In the genomic region with DNA sequence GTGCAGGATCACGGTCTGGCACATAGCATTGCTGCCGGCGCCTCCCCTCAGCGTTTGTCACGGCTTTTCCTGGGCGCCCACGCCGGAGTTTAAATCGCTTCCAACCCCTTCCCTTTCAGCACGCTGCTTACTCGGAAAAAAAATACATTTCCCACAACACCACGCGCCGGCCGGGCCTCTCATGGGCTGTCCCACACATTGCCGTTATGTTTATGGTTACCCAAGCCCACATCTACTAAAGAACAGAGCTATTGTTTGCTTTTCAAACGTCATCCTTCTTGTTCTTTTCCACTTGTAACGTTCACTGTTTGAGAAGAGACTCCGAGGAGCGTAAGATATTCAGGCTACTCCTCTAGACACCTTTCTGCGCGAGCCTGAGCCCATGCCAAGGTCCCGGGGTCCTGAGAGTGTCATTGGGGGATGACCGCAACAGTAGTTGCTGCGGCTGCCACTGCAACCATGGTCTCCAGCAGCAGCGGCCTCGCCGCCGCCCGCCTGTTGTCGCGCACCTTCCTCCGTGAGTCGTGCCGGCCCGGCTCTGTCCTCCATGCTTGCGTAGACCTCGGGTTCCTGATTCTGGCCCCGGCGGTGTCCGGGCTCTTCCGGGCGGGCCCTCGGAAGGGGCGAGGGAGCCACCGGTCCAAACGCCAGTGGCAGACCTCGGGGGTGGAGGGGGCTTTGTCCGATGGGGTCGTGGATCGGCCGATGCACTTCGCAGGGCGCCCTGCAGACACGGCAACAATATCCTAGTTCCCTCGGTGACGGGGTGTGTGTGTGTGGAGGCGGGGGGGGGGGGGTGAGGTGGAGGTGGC, we compare ENCODE assay signal across 7 mouse cellular contexts. TPM values are rescaled to one million over a fixed set of nuclear protein-coding genes. Genes with fewer than 3 reads are reported as not detected.
DNase-seq lines count a peak whose midpoint lies in the region; ATAC-seq lines count a peak whose summit lies in the region.

A gene (plus strand): TSS at position 146 of the 812 bp plus-strand sequence.

- H3K4me3 ChIP-seq in intestine, embryonic 16.5 days (ENCODE audit: low read length) = peak within 1 kb of the TSS; percentile 65
- peak within 1 kb of the TSS; percentile 88 for H3K4me3 ChIP-seq in midbrain, embryonic 11.5 days (ENCODE audit: low read depth, low read length)

- 0 out of 2 replicates have a peak, but pooled peaks cover 2% of the 10 kb centered on the region for H3K36me3 ChIP-seq in intestine, embryonic 16.5 days (ENCODE audit: control insufficient read depth, insufficient read depth, low read length)
- no peaks in the 10 kb centered on the region for H3K36me3 ChIP-seq in midbrain, embryonic 11.5 days (ENCODE audit: control insufficient read depth, insufficient read depth, low read length)

- peak within 1 kb of the TSS; percentile 74 for H3K4me2 ChIP-seq in intestine, embryonic 16.5 days (ENCODE audit: low read depth, low read length)
- H3K4me2 ChIP-seq in midbrain, embryonic 11.5 days = peak within 1 kb of the TSS; percentile 71

- H3K9me3 ChIP-seq in intestine, embryonic 16.5 days (ENCODE audit: control insufficient read depth, low read length) = no peaks in the 10 kb centered on the region
- no peaks in the 10 kb centered on the region for H3K9me3 ChIP-seq in midbrain, embryonic 11.5 days (ENCODE audit: control insufficient read depth, low read length)

- ATAC-seq in intestine, embryonic 16.5 days = peak; percentile 92
- ATAC-seq in midbrain, embryonic 11.5 days (ENCODE audit: low FRiP score) = peak; percentile 96

- peak within 1 kb of the TSS; percentile 83 for H3K9ac ChIP-seq in intestine, embryonic 16.5 days (ENCODE audit: low read depth, low read length)
- peak within 1 kb of the TSS; percentile 91 for H3K9ac ChIP-seq in midbrain, embryonic 11.5 days (ENCODE audit: low read length)

- H3K27ac ChIP-seq in intestine, embryonic 16.5 days (ENCODE audit: low read length) = peak within 1 kb of the TSS; percentile 72
- peak within 1 kb of the TSS; percentile 10; the same call in 1 of the 2 replicates for H3K27ac ChIP-seq in midbrain, embryonic 11.5 days (ENCODE audit: low read depth, low read length)

- no peaks in the 10 kb centered on the region for H3K27me3 ChIP-seq in intestine, embryonic 16.5 days (replicated peaks; ENCODE audit: control insufficient read depth, insufficient read depth, low read length)
- H3K27me3 ChIP-seq in midbrain, embryonic 11.5 days (ENCODE audit: control insufficient read depth, insufficient read depth, low read length) = no peaks in the 10 kb centered on the region

- intact Hi-C loops in left cerebral cortex, postnatal 36 days (cut with DNase I) = no loop called here

- H3K4me1 ChIP-seq in intestine, embryonic 16.5 days (ENCODE audit: control insufficient read depth, insufficient read depth, low read length) = peaks cover 29% of the 10 kb centered on the region
- 0 out of 2 replicates have a peak, but pooled peaks cover 5% of the 10 kb centered on the region for H3K4me1 ChIP-seq in midbrain, embryonic 11.5 days (ENCODE audit: control insufficient read depth, insufficient read depth, low read length)

- peak; percentile 91 for DNase-seq in adrenal gland, adult 2 months
- peak; percentile 78 for DNase-seq in embryo, embryonic 11.5 days (ENCODE audit: low read depth, low spot score)
- peak; percentile 78 to 89 for DNase-seq in gastrocnemius, postnatal 4 days (ENCODE audit: low spot score in 2 of 2)
- DNase-seq in left cerebral cortex, postnatal 36 days (ENCODE audit: low spot score in 2 of 2) = peak; percentile 89 to 90
- DNase-seq in midbrain, embryonic 11.5 days (ENCODE audit: low spot score, missing footprints) = peak; percentile 99
- peak; percentile 78 for DNase-seq in skeletal muscle tissue, adult 2 months (ENCODE audit: low read depth, low spot score)

- WGBS in intestine, embryonic 16.5 days = under 1% methylated on average over 58 of the region's 58 CpGs
- WGBS in midbrain, embryonic 11.5 days = under 1% methylated on average over 57 of the region's 58 CpGs

RNA-seq across cellular contexts. Expression of the gene that starts here (rescaled TPM):
- total RNA-seq in adrenal gland, adult 2 months (2021) = 100 to 1,000 TPM; 312 to 405 TPM
- polyA plus RNA-seq in adrenal gland, adult 2 months (2012; rRNA removed) = 61.3 and 66.1 TPM in 2 replicates
- 100 to 1,000 TPM; 312 to 315 TPM for total RNA-seq in gastrocnemius, postnatal 4 days (2021)
- 371 and 392 TPM in 2 replicates for polyA plus RNA-seq in intestine, embryonic 16.5 days (2015; fragmentation: Nextera tagmentation; extraction: Ambion mirVana)
- 100 to 1,000 TPM; 113 to 121 TPM for total RNA-seq in left cerebral cortex, postnatal 36 days (2021)
- polyA plus RNA-seq in midbrain, embryonic 11.5 days (2014; fragmentation: Nextera tagmentation; extraction: Ambion mirVana) = 172 and 175 TPM in 2 replicates

Comparison
In these comparisons a context has a peak if more than half of its experiments do, and no peak if none do; other contexts are left out.
1. Peak in every context shown above with its lines: DNase-seq, ATAC-seq, H3K4me3 ChIP-seq and H3K27ac ChIP-seq.